25 mouse cellular contexts compared by ENCODE assay signal in the genomic region with DNA sequence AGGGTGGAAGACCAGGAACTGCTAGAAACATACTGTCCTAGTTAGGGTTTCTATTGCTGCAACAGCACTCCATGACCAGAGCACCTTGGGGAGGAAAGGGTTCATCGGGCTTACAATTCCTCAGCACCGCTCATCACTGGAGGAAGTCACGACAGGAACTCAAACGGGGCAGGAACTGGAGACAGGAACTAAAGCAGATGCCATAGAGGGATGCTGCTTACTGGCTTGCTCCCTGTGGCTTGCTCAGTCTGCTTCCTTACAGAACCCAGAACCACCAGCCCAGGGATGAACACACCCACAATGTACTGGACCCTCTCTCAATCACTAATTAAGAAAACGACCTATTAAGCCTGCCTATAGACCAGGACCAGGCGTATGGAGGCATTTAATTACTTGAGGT. TPM values are rescaled to one million over a fixed set of nuclear protein-coding genes. Genes with fewer than 3 reads are reported as not detected.
A peak's percentile ranks its signal among the peaks of the same experiment; 100 is the strongest.
DNase-seq lines count a peak whose midpoint lies in the region; ATAC-seq lines count a peak whose summit lies in the region.
"Had no signal": no experiment of that assay in that cellular context is flagged by ENCODE, and none has a peak within 500 bp of the region (broad histone marks: within the 10 kb centered on the region; RNA-seq: fewer than 3 reads in every experiment).

No protein-coding gene starts in this region.

- no peak overlapping the region for H3K27ac ChIP-seq in forebrain, embryonic 11.5 days (ENCODE audit: low read depth, low read length)
- H3K27ac ChIP-seq in forebrain, embryonic 14.5 days (ENCODE audit: low read depth, low read length) = no peak overlapping the region
- no peak overlapping the region for H3K27ac ChIP-seq in heart, embryonic 10.5 days
- H3K27ac ChIP-seq in midbrain, embryonic 11.5 days (ENCODE audit: low read depth, low read length) = no peak overlapping the region
- H3K27ac ChIP-seq in midbrain, embryonic 14.5 days (replicated peaks; ENCODE audit: low read depth, low read length) = no peak overlapping the region
- H3K27ac ChIP-seq: embryonic facial prominence, embryonic 10.5 days; embryonic facial prominence, embryonic 12.5 days; forebrain, embryonic 12.5 days; forebrain, embryonic 15.5 days had no signal

- H3K4me2 ChIP-seq in forebrain, embryonic 11.5 days (ENCODE audit: low read depth, low read length, severe bottlenecking) = no peak overlapping the region
- no peak overlapping the region for H3K4me2 ChIP-seq in forebrain, embryonic 14.5 days (ENCODE audit: low read length)
- H3K4me2 ChIP-seq in midbrain, embryonic 11.5 days = no peak overlapping the region
- H3K4me2 ChIP-seq in midbrain, embryonic 14.5 days (ENCODE audit: low read length) = no peak overlapping the region
- H3K4me2 ChIP-seq: embryonic facial prominence, embryonic 12.5 days; forebrain, embryonic 12.5 days; forebrain, embryonic 15.5 days had no signal

- H3K9me3 ChIP-seq in forebrain, embryonic 11.5 days (ENCODE audit: control insufficient read depth, low read length) = no peaks in the 10 kb centered on the region
- H3K9me3 ChIP-seq in forebrain, embryonic 14.5 days (replicated peaks; ENCODE audit: control insufficient read depth, low read length) = no peaks in the 10 kb centered on the region
- no peaks in the 10 kb centered on the region for H3K9me3 ChIP-seq in heart, embryonic 10.5 days
- H3K9me3 ChIP-seq in midbrain, embryonic 11.5 days (ENCODE audit: control insufficient read depth, low read length) = no peaks in the 10 kb centered on the region; the same call in 1 of the 2 replicates
- peaks cover 4% of the 10 kb centered on the region; the same call in 1 of the 2 replicates for H3K9me3 ChIP-seq in midbrain, embryonic 14.5 days (ENCODE audit: control insufficient read depth, low read length)
- H3K9me3 ChIP-seq: embryonic facial prominence, embryonic 10.5 days; embryonic facial prominence, embryonic 12.5 days; forebrain, embryonic 12.5 days; forebrain, embryonic 15.5 days had no signal

- no peaks in the 10 kb centered on the region for H3K36me3 ChIP-seq in forebrain, embryonic 11.5 days (ENCODE audit: control insufficient read depth, insufficient read depth, low read length)
- no peaks in the 10 kb centered on the region for H3K36me3 ChIP-seq in forebrain, embryonic 14.5 days (ENCODE audit: control insufficient read depth, insufficient read depth, low read length)
- no peaks in the 10 kb centered on the region for H3K36me3 ChIP-seq in heart, embryonic 10.5 days
- no peaks in the 10 kb centered on the region for H3K36me3 ChIP-seq in midbrain, embryonic 11.5 days (ENCODE audit: control insufficient read depth, insufficient read depth, low read length)
- no peaks in the 10 kb centered on the region for H3K36me3 ChIP-seq in midbrain, embryonic 14.5 days (ENCODE audit: control insufficient read depth, insufficient read depth, low read length)
- H3K36me3 ChIP-seq: embryonic facial prominence, embryonic 10.5 days; embryonic facial prominence, embryonic 12.5 days; forebrain, embryonic 12.5 days; forebrain, embryonic 15.5 days; G1E had no signal

- no peaks in the 10 kb centered on the region; the same call in 1 of the 2 replicates for H3K4me1 ChIP-seq in forebrain, embryonic 11.5 days (replicated peaks; ENCODE audit: control insufficient read depth, insufficient read depth, low read length)
- H3K4me1 ChIP-seq in forebrain, embryonic 14.5 days (ENCODE audit: control insufficient read depth, insufficient read depth, low read length) = peaks cover 8% of the 10 kb centered on the region
- 0 out of 2 replicates have a peak, but pooled peaks cover 2% of the 10 kb centered on the region for H3K4me1 ChIP-seq in heart, embryonic 10.5 days
- H3K4me1 ChIP-seq in midbrain, embryonic 11.5 days (ENCODE audit: control insufficient read depth, insufficient read depth, low read length) = peaks cover 8% of the 10 kb centered on the region
- H3K4me1 ChIP-seq in midbrain, embryonic 14.5 days (ENCODE audit: control insufficient read depth, insufficient read depth, low read length) = 0 out of 2 replicates have a peak, but pooled peaks cover 9% of the 10 kb centered on the region
- H3K4me1 ChIP-seq: embryonic facial prominence, embryonic 12.5 days had no signal

- WGBS in forebrain, embryonic 11.5 days = 81% methylated on average over 6 of the region's 6 CpGs
- WGBS in forebrain, embryonic 14.5 days = 74% methylated on average over 6 of the region's 6 CpGs
- WGBS in heart, embryonic 10.5 days = 66% methylated on average over 6 of the region's 6 CpGs
- WGBS in midbrain, embryonic 11.5 days = 86% methylated on average over 6 of the region's 6 CpGs
- 88% methylated on average over 6 of the region's 6 CpGs for WGBS in midbrain, embryonic 14.5 days

- H3K27me3 ChIP-seq in forebrain, embryonic 11.5 days (ENCODE audit: control insufficient read depth, insufficient read depth, low read length) = no peaks in the 10 kb centered on the region
- H3K27me3 ChIP-seq in forebrain, embryonic 14.5 days (replicated peaks; ENCODE audit: control insufficient read depth, insufficient read depth, low read length) = no peaks in the 10 kb centered on the region
- peaks cover 35% of the 10 kb centered on the region for H3K27me3 ChIP-seq in heart, embryonic 10.5 days (ENCODE audit: insufficient read depth, poor library complexity, severe bottlenecking)
- peaks cover 4% of the 10 kb centered on the region; the same call in 1 of the 2 replicates for H3K27me3 ChIP-seq in midbrain, embryonic 11.5 days (ENCODE audit: control insufficient read depth, insufficient read depth, low read length)
- 0 out of 2 replicates have a peak, but pooled peaks cover 8% of the 10 kb centered on the region for H3K27me3 ChIP-seq in midbrain, embryonic 14.5 days (ENCODE audit: control insufficient read depth, insufficient read depth, low read length)
- H3K27me3 ChIP-seq: Patski had no signal

- no peak for ATAC-seq in forebrain, embryonic 11.5 days (replicated peaks; ENCODE audit: low FRiP score)
- ATAC-seq in forebrain, embryonic 14.5 days = no peak
- ATAC-seq in midbrain, embryonic 11.5 days (ENCODE audit: low FRiP score) = no peak
- no peak for ATAC-seq in midbrain, embryonic 14.5 days (ENCODE audit: low FRiP score, low TSS enrichment)
- ATAC-seq: activated CD4-positive, CD25-positive, alpha-beta regulatory T cell, adult 4 months; CD4-positive, CD25-positive, alpha-beta regulatory T cell, adult 4 months; forebrain, embryonic 15.5 days; forebrain, postnatal 0 days; Patski had no signal

- intact Hi-C loops in heart, postnatal 10 days (cut with DNase I) = loop anchor here (10.0 kb wide), 1 partner anchor 605 kb away; a partner anchor contains a TSS

- no peak overlapping the region for H3K9ac ChIP-seq in forebrain, embryonic 11.5 days (ENCODE audit: low read length)
- no peak overlapping the region for H3K9ac ChIP-seq in forebrain, embryonic 14.5 days (ENCODE audit: low read length)
- H3K9ac ChIP-seq in midbrain, embryonic 11.5 days (ENCODE audit: low read length) = no peak overlapping the region
- no peak overlapping the region for H3K9ac ChIP-seq in midbrain, embryonic 14.5 days (replicated peaks; ENCODE audit: low read length)
- H3K9ac ChIP-seq: embryonic facial prominence, embryonic 12.5 days; forebrain, embryonic 12.5 days; forebrain, embryonic 15.5 days; forebrain, postnatal 0 days had no signal

- no peak overlapping the region for H3K4me3 ChIP-seq in forebrain, embryonic 11.5 days (ENCODE audit: low read depth, low read length)
- no peak overlapping the region for H3K4me3 ChIP-seq in forebrain, embryonic 14.5 days (ENCODE audit: low read depth, low read length)
- no peak overlapping the region for H3K4me3 ChIP-seq in heart, embryonic 10.5 days
- H3K4me3 ChIP-seq in midbrain, embryonic 11.5 days (ENCODE audit: low read depth, low read length) = no peak overlapping the region
- H3K4me3 ChIP-seq in midbrain, embryonic 14.5 days (replicated peaks; ENCODE audit: low read depth, low read length) = no peak overlapping the region
- H3K4me3 ChIP-seq: embryonic facial prominence, embryonic 10.5 days; embryonic facial prominence, embryonic 12.5 days; forebrain, embryonic 12.5 days; forebrain, embryonic 15.5 days had no signal

- DNase-seq in forebrain, embryonic 11.5 days (ENCODE audit: low spot score) = peak; percentile 35
- no peak for DNase-seq in forebrain, embryonic 14.5 days (ENCODE audit: low spot score)
- peak; percentile 52 for DNase-seq in heart, embryonic 10.5 days (ENCODE audit: low spot score)
- DNase-seq in heart, postnatal 10 days = no peak
- DNase-seq in midbrain, embryonic 11.5 days (ENCODE audit: low spot score, missing footprints) = peak; percentile 51
- no peak for DNase-seq in midbrain, embryonic 14.5 days
- DNase-seq: adrenal gland, adult 8-10 months; adrenal gland, postnatal 14 days; adrenal gland, postnatal 36 days; B cell, adult 2 months; cerebellum, adult 11-12 months; cerebellum, adult 2 months; cerebellum, adult 9-10 months; cerebellum, postnatal 10 days; forebrain, postnatal 0 days had no signal

RNA-seq across cellular contexts. Expression of a gene that starts 30.5 kb away (rescaled TPM):
- polyA plus RNA-seq in forebrain, embryonic 11.5 days (2014; fragmentation: Nextera tagmentation; extraction: Ambion mirVana) = not detected in 2 replicates
- polyA plus RNA-seq in forebrain, embryonic 14.5 days (2014; fragmentation: Nextera tagmentation; extraction: Ambion mirVana) = not detected in 2 replicates
- polyA plus RNA-seq in heart, embryonic 10.5 days (2016; fragmentation: Nextera tagmentation; extraction: Ambion mirVana) = not detected in 2 replicates
- total RNA-seq in heart, postnatal 10 days (2021) = under 1 TPM; 0.29 to 0.60 TPM
- polyA plus RNA-seq in midbrain, embryonic 11.5 days (2014; fragmentation: Nextera tagmentation; extraction: Ambion mirVana) = not detected in 2 replicates
- not detected in 2 replicates for polyA plus RNA-seq in midbrain, embryonic 14.5 days (2014; fragmentation: Nextera tagmentation; extraction: Ambion mirVana)
- total RNA-seq: CH12.LX; forebrain, postnatal 0 days had no signal
- polyA plus RNA-seq: activated CD4-positive, CD25-positive, alpha-beta regulatory T cell, adult 4 months; CD4-positive, CD25-positive, alpha-beta regulatory T cell, adult 4 months; cerebellum, adult 2 months; cortical plate, adult 2 months; embryonic facial prominence, embryonic 10.5 days; embryonic facial prominence, embryonic 12.5 days; forebrain, embryonic 12.5 days; forebrain, embryonic 15.5 days; forebrain, postnatal 0 days; G1E had no signal

Comparison
In these comparisons a context has a peak if more than half of its experiments do, and no peak if none do; other contexts are left out.
1. DNase-seq: peak in forebrain, embryonic 11.5 days (single experiment), heart, embryonic 10.5 days (single experiment) and midbrain, embryonic 11.5 days (single experiment); none in forebrain, embryonic 14.5 days (single experiment), heart, postnatal 10 days (0 of 2) and midbrain, embryonic 14.5 days (single experiment).